Mouse (Mus musculus) embryonic facial prominence, embryonic 11.5 days (tissue): ENCODE measurements around the gene C3. TPM values are rescaled to one million over a fixed set of nuclear protein-coding genes. Genes with fewer than 3 reads are reported as not detected.

ENCODE experiments used
- microRNA-seq: library from miRNA; unstranded; fragments of <30 nt; microRNA quantifications from one replicate; pipeline ENCODE4, GENCODE M21; 2016; ENCODE audit warnings: borderline number of aligned reads
- polyA plus RNA-seq: library from polyadenylated mRNA; unstranded; fragments of >200 nt; fragmentation: Nextera tagmentation; extraction: Ambion mirVana; gene quantifications from 2 replicates; pipeline ENCODE4 v1.2.1, GENCODE M21; 2014

Gene C3
- polyA plus RNA-seq, 1 experiment from 2014 or later, result 0.35 TPM

Small RNAs within 50 kb of the gene (microRNA-seq; reads per million reads assigned to microRNA genes)
- gene Mir6978, result not detected

Other genes starting within 250 kb of the C3 start
- gene Acer1, start 246.0 kb downstream of the C3 start, polyA plus RNA-seq, result not detected in 2 replicates
- gene Clpp, start 237.8 kb downstream of the C3 start, polyA plus RNA-seq, result 148 and 159 TPM in 2 replicates
- 39.5 and 40.2 TPM in 2 replicates for gene Alkbh7, start 230.8 kb downstream of the C3 start, polyA plus RNA-seq
- not detected in 2 replicates for gene Pspn, start 228.1 kb downstream of the C3 start, polyA plus RNA-seq
- gene Gtf2f1, start 216.8 kb downstream of the C3 start, polyA plus RNA-seq, result 70.1 and 71.1 TPM in 2 replicates
- gene Gm17949, start 216.7 kb downstream of the C3 start, polyA plus RNA-seq, result 0.18 TPM in 1 of 2 replicates, not detected in the other
- 38.7 and 40.0 TPM in 2 replicates for gene Khsrp, start 196.6 kb downstream of the C3 start, polyA plus RNA-seq
- not detected in 2 replicates for gene Slc25a41, start 186.5 kb downstream of the C3 start, polyA plus RNA-seq
- gene Crb3, start 169.0 kb downstream of the C3 start, polyA plus RNA-seq, result 5.1 and 5.3 TPM in 2 replicates
- 7.1 and 7.3 TPM in 2 replicates for gene Slc25a23, start 168.3 kb downstream of the C3 start, polyA plus RNA-seq
- gene Dennd1c, start 149.6 kb downstream of the C3 start, polyA plus RNA-seq, result 1.5 and 1.6 TPM in 2 replicates
- 39.9 and 51.6 TPM in 2 replicates for gene Tubb4a, start 140.4 kb downstream of the C3 start, polyA plus RNA-seq
- 5.2 and 5.6 TPM in 2 replicates for gene Tnfsf9, start 122.8 kb downstream of the C3 start, polyA plus RNA-seq
- gene Cd70, start 78.4 kb downstream of the C3 start, polyA plus RNA-seq, result not detected in 2 replicates
- 0.25 TPM in 1 of 2 replicates, not detected in the other for gene Tnfsf14, start 34.0 kb downstream of the C3 start, polyA plus RNA-seq
- gene Gpr108, start 20.3 kb upstream of the C3 start, polyA plus RNA-seq, result 26.9 and 27.6 TPM in 2 replicates
- 25.3 and 27.2 TPM in 2 replicates for gene Trip10, start 21.3 kb upstream of the C3 start, polyA plus RNA-seq
- 2.3 and 2.7 TPM in 2 replicates for gene Vav1, start 51.0 kb upstream of the C3 start, polyA plus RNA-seq
- gene Adgre1, start 130.6 kb upstream of the C3 start, polyA plus RNA-seq, result 4.3 and 5.2 TPM in 2 replicates